Mouse (Mus musculus): ENCODE data around the gene Rbp3. TPM values are rescaled to one million over a fixed set of nuclear protein-coding genes. Genes with fewer than 3 reads are reported as not detected.

Gene Rbp3
- polyA plus RNA-seq, 1 experiment from 2014 or later = not detected

- WGBS = 84% methylated on average over 8 of the region's 8 CpGs
- H3K4me1 ChIP-seq (replicated peaks) = no peaks in the 10 kb centered on the region
- no peak within 1 kb of the TSS for H3K4me2 ChIP-seq (replicated peaks)
- no peaks in the 10 kb centered on the region for H3K36me3 ChIP-seq
- no peak within 1 kb of the TSS for H3K9ac ChIP-seq (replicated peaks)
- H3K9me3 ChIP-seq = no peaks in the 10 kb centered on the region
- H3K4me3 ChIP-seq (replicated peaks) = no peak within 1 kb of the TSS
- H3K27me3 ChIP-seq = no peaks in the 10 kb centered on the region
- ATAC-seq = no peak
- H3K27ac ChIP-seq = no peak within 1 kb of the TSS
These were observed 13.1 kb upstream of the Rbp3 start, which contains the start of gene Gdf2 for GRCm38 (mm10) chr14:33940739-33941138. Gene Gdf2, plus strand, starts transcription at chr14:33941039.

GRCm38 (mm10) chr14:33942222-33942621 lies 11.6 kb upstream of the Rbp3 start:
- Histone ChIP-seq H3K4me1 (replicated peaks) (no peaks in the 10 kb centered on the region), H3K36me3 (no peaks in the 10 kb centered on the region), H3K4me2 (replicated peaks) (no peak overlapping the region), H3K9me3 (no peaks in the 10 kb centered on the region), H3K9ac (replicated peaks) (no peak overlapping the region), H3K27me3 (no peaks in the 10 kb centered on the region), H3K4me3 (replicated peaks) (no peak overlapping the region), H3K27ac (no peak overlapping the region)
- WGBS = 78% methylated on average over 5 of the region's 5 CpGs
- no peak for ATAC-seq

- no peaks in the 10 kb centered on the region for H3K9me3 ChIP-seq
- no peak for ATAC-seq
- no peaks in the 10 kb centered on the region for H3K4me1 ChIP-seq (replicated peaks)
- H3K27me3 ChIP-seq = no peaks in the 10 kb centered on the region
- H3K9ac ChIP-seq (replicated peaks) = no peak overlapping the region
- WGBS = 88% methylated on average over 6 of the region's 6 CpGs
- H3K4me2 ChIP-seq (replicated peaks) = no peak overlapping the region
- no peaks in the 10 kb centered on the region for H3K36me3 ChIP-seq
- H3K4me3 ChIP-seq (replicated peaks) = no peak overlapping the region
- no peak overlapping the region for H3K27ac ChIP-seq
These were observed 7.7 kb upstream of the Rbp3 start for GRCm38 (mm10) chr14:33946125-33946524.

GRCm38 (mm10) chr14:33952233-33952981 lies 1.4 kb upstream of the Rbp3 start:
- 68% methylated on average over 6 of the region's 6 CpGs for WGBS
- ATAC-seq = no peak
- H3K4me3 ChIP-seq (replicated peaks) = no peak overlapping the region
- H3K9me3 ChIP-seq = no peaks in the 10 kb centered on the region
- no peaks in the 10 kb centered on the region for H3K36me3 ChIP-seq
- H3K4me1 ChIP-seq (replicated peaks) = peaks cover 3% of the 10 kb centered on the region; the same call in 1 of the 2 replicates
- H3K27me3 ChIP-seq = no peaks in the 10 kb centered on the region
- no peak overlapping the region for H3K27ac ChIP-seq
- no peak overlapping the region for H3K4me2 ChIP-seq (replicated peaks)
- no peak overlapping the region for H3K9ac ChIP-seq (replicated peaks)

GRCm38 (mm10) chr14:33956055-33956454 lies 2.3 kb downstream of the Rbp3 start:
- no peak overlapping the region for H3K4me3 ChIP-seq (replicated peaks)
- ATAC-seq = no peak
- H3K27me3 ChIP-seq = no peaks in the 10 kb centered on the region
- 89% methylated on average over 13 of the region's 13 CpGs for WGBS
- H3K36me3 ChIP-seq = no peaks in the 10 kb centered on the region
- H3K4me2 ChIP-seq (replicated peaks) = no peak overlapping the region
- no peaks in the 10 kb centered on the region for H3K9me3 ChIP-seq
- no peak overlapping the region for H3K9ac ChIP-seq (replicated peaks)
- peaks cover 3% of the 10 kb centered on the region; the same call in 1 of the 2 replicates for H3K4me1 ChIP-seq (replicated peaks)
- no peak overlapping the region for H3K27ac ChIP-seq

GRCm38 (mm10) chr14:33958186-33958585 lies 4.4 kb downstream of the Rbp3 start:
- no peaks in the 10 kb centered on the region for H3K27me3 ChIP-seq
- no peak overlapping the region for H3K9ac ChIP-seq (replicated peaks)
- no peak for ATAC-seq
- peaks cover 3% of the 10 kb centered on the region; the same call in 1 of the 2 replicates for H3K4me1 ChIP-seq (replicated peaks)
- no peaks in the 10 kb centered on the region for H3K36me3 ChIP-seq
- H3K4me2 ChIP-seq (replicated peaks) = no peak overlapping the region
- H3K9me3 ChIP-seq = no peaks in the 10 kb centered on the region
- no peak overlapping the region for H3K27ac ChIP-seq
- H3K4me3 ChIP-seq (replicated peaks) = no peak overlapping the region
- WGBS = 91% methylated on average over 4 of the region's 4 CpGs

GRCm38 (mm10) chr14:33958841-33959240 lies 5.0 kb downstream of the Rbp3 start:
- H3K4me3 ChIP-seq (replicated peaks) = no peak overlapping the region
- H3K4me1 ChIP-seq (replicated peaks) = peaks cover 1% of the 10 kb centered on the region; the same call in 1 of the 2 replicates
- no peak overlapping the region for H3K9ac ChIP-seq (replicated peaks)
- no peaks in the 10 kb centered on the region for H3K9me3 ChIP-seq
- no peaks in the 10 kb centered on the region for H3K36me3 ChIP-seq
- H3K27ac ChIP-seq = no peak overlapping the region
- no peaks in the 10 kb centered on the region for H3K27me3 ChIP-seq
- no peak for ATAC-seq
- WGBS = 68% methylated on average over 3 of the region's 3 CpGs
- no peak overlapping the region for H3K4me2 ChIP-seq (replicated peaks)

- Histone ChIP-seq H3K9me3 (no peaks in the 10 kb centered on the region), H3K4me1 (replicated peaks) (no peaks in the 10 kb centered on the region), H3K4me3 (replicated peaks) (no peak overlapping the region), H3K27me3 (no peaks in the 10 kb centered on the region), H3K27ac (no peak overlapping the region), H3K9ac (replicated peaks) (no peak overlapping the region), H3K36me3 (no peaks in the 10 kb centered on the region), H3K4me2 (replicated peaks) (no peak overlapping the region)
- 14% methylated on average over 9 of the region's 9 CpGs for WGBS
- ATAC-seq = no peak
These were observed 5.5 kb downstream of the Rbp3 start for GRCm38 (mm10) chr14:33959341-33959740.

GRCm38 (mm10) chr14:33965675-33966074 lies 11.9 kb downstream of the Rbp3 start:
- no peak overlapping the region for H3K27ac ChIP-seq
- 66% methylated on average over 7 of the region's 7 CpGs for WGBS
- no peak for ATAC-seq
- H3K36me3 ChIP-seq = no peaks in the 10 kb centered on the region
- H3K4me3 ChIP-seq (replicated peaks) = no peak overlapping the region
- H3K4me1 ChIP-seq (replicated peaks) = no peaks in the 10 kb centered on the region
- no peak overlapping the region for H3K9ac ChIP-seq (replicated peaks)
- H3K27me3 ChIP-seq = no peaks in the 10 kb centered on the region
- H3K9me3 ChIP-seq = no peaks in the 10 kb centered on the region
- H3K4me2 ChIP-seq (replicated peaks) = no peak overlapping the region

GRCm38 (mm10) chr14:33972679-33973078 lies 18.9 kb downstream of the Rbp3 start:
- no peak overlapping the region for H3K9ac ChIP-seq (replicated peaks)
- H3K4me2 ChIP-seq (replicated peaks) = no peak overlapping the region
- 0 out of 2 replicates have a peak, but pooled peaks have one; percentile 58 for ATAC-seq
- 47% methylated on average over 7 of the region's 7 CpGs for WGBS
- no peak overlapping the region for H3K27ac ChIP-seq
- no peaks in the 10 kb centered on the region; the same call in 1 of the 2 replicates for H3K4me1 ChIP-seq (replicated peaks)
- peaks cover under 1% of the 10 kb centered on the region; the same call in 1 of the 2 replicates for H3K27me3 ChIP-seq
- H3K36me3 ChIP-seq = no peaks in the 10 kb centered on the region
- no peaks in the 10 kb centered on the region for H3K9me3 ChIP-seq
- no peak overlapping the region for H3K4me3 ChIP-seq (replicated peaks)

GRCm38 (mm10) chr14:33974752-33975151 lies 20.9 kb downstream of the Rbp3 start:
- H3K27ac ChIP-seq = no peak overlapping the region
- H3K36me3 ChIP-seq = no peaks in the 10 kb centered on the region
- no peak overlapping the region for H3K4me3 ChIP-seq (replicated peaks)
- H3K27me3 ChIP-seq = peaks cover 10% of the 10 kb centered on the region; the same call in 1 of the 2 replicates
- 71% methylated on average over 5 of the region's 5 CpGs for WGBS
- no peak for ATAC-seq
- H3K9ac ChIP-seq (replicated peaks) = no peak overlapping the region
- no peak overlapping the region for H3K4me2 ChIP-seq (replicated peaks)
- H3K4me1 ChIP-seq (replicated peaks) = peaks cover 14% of the 10 kb centered on the region
- no peaks in the 10 kb centered on the region for H3K9me3 ChIP-seq

GRCm38 (mm10) chr14:33977748-33978147 lies 23.9 kb downstream of the Rbp3 start:
- no peak for ATAC-seq
- 36% methylated on average over 7 of the region's 7 CpGs for WGBS
- H3K36me3 ChIP-seq = no peaks in the 10 kb centered on the region
- 0 out of 2 replicates have a peak overlapping the region, but pooled peaks have one; percentile 42 for H3K4me3 ChIP-seq (replicated peaks)
- H3K27me3 ChIP-seq = peaks cover 10% of the 10 kb centered on the region; the same call in 1 of the 2 replicates
- H3K9ac ChIP-seq (replicated peaks) = no peak overlapping the region
- H3K9me3 ChIP-seq = no peaks in the 10 kb centered on the region
- H3K4me2 ChIP-seq (replicated peaks) = peak overlapping the region; percentile 74
- H3K4me1 ChIP-seq (replicated peaks) = peaks cover 14% of the 10 kb centered on the region
- H3K27ac ChIP-seq = no peak overlapping the region

All from midbrain, embryonic 13.5 days (tissue).